Mouse (Mus musculus) midbrain, embryonic 14.5 days (tissue): ENCODE data around the gene Cyp26b1. TPM values are rescaled to one million over a fixed set of nuclear protein-coding genes. Genes with fewer than 3 reads are reported as not detected.

ENCODE experiments used
- ATAC-seq: fragments of 200-750 bp; cut with Nextera tagmentation; 2 replicates; pipeline ENCODE4 v1.8.0; 2017; ENCODE audit warnings: moderate number of reproducible peaks, moderate library complexity; ENCODE audit not compliant: low FRiP score, low TSS enrichment
- DNase-seq: peaks from one replicate; pipeline ENCODE4 v3.0.0-alpha.2; 2015
- H3K27ac ChIP-seq: fragments of 300-500 bp; sonication (generic); replicated peaks from 2 replicates; pipeline ENCODE4 v1.5.1; 2014; ENCODE audit warnings: mild to moderate bottlenecking, low read depth, low read length, moderate library complexity
- H3K27me3 ChIP-seq: fragments of 300-500 bp; sonication (generic); 2 replicates; pipeline ENCODE4 v1.6.1; 2014; ENCODE audit warnings: low read length, control low read depth, mixed read lengths; ENCODE audit not compliant: control insufficient read depth, insufficient read depth
- H3K36me3 ChIP-seq: fragments of 300-500 bp; sonication (generic); 2 replicates; pipeline ENCODE4 v1.6.1; 2014; ENCODE audit warnings: low read length, control low read depth; ENCODE audit not compliant: control insufficient read depth, insufficient read depth
- H3K4me1 ChIP-seq: fragments of 300-500 bp; sonication (generic); 2 replicates; pipeline ENCODE4 v1.6.1; 2014; ENCODE audit warnings: mild to moderate bottlenecking, antibody characterized with exemption, low read length, control low read depth; ENCODE audit not compliant: control insufficient read depth, insufficient read depth
- H3K4me2 ChIP-seq: fragments of 300-500 bp; sonication (generic); 2 replicates; pipeline ENCODE4 v1.6.1; 2014; ENCODE audit warnings: mild to moderate bottlenecking, low read length, moderate library complexity
- H3K4me3 ChIP-seq: fragments of 300-500 bp; sonication (generic); replicated peaks from 2 replicates; pipeline ENCODE4 v1.5.1; 2014; ENCODE audit warnings: low read depth, low read length
- H3K9ac ChIP-seq: fragments of 300-500 bp; sonication (generic); replicated peaks from 2 replicates; pipeline ENCODE4 v1.6.1; 2014; ENCODE audit warnings: mild to moderate bottlenecking, low read length, moderate library complexity
- H3K9me3 ChIP-seq: fragments of 300-500 bp; sonication (generic); 2 replicates; pipeline ENCODE4 v1.6.1; 2016; ENCODE audit warnings: low read length, control low read depth, mixed read lengths; ENCODE audit not compliant: control insufficient read depth
- WGBS: fragments of 180-500 bp; shearing (Covaris S2); extraction: QIAGEN DNeasy Blood & Tissue Kit; methylation state at CpG from one replicate; pipeline ENCODE4 v1.1.7; 2014; 5-methylcytosine and 5-hydroxymethylcytosine counted together
- polyA plus RNA-seq: library from polyadenylated mRNA; unstranded; fragments of >200 nt; fragmentation: Nextera tagmentation; extraction: Ambion mirVana; gene quantifications from 2 replicates; pipeline ENCODE4 v1.2.1, GENCODE M21; 2014

The Cyp26b1 gene
- polyA plus RNA-seq, 1 experiment from 2014 or later, result 21.9 TPM

DNA sequence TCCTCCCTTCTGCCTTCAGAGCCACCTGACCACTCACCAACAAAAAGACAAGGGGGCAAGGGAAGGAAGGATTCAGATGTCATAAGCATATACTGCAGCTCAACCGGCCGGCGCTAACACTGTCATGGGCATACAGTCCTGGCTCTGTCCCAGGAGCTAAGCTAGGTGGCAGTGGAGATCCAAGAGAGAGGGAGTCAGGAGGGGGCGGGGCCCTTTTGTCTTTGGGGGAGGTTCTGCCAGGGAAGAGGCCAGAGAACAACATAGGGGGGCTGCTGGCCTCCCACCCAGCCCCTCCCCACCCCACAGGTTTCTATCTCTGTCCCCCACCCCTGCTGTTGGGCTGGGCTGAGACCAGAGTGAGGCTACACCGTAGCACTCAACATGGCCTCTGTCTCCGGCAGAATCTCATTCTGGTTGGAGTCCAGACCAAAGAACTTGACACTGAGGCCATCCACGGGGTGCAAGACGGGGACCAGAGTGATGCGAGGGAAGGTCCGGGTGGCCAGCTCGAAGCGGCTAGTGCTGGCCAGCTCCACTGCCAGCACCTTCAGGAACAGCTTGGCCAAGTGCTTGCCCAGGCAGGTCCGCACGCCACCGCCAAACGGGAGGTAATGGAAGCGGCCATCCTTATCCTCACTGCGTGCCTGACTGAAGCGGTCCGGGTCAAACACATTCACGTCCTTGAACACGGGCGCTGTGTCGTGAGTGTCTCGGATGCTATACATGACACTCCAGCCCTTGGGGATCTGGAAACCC, 19.6 kb downstream of the Cyp26b1 start:
- peak overlapping the region; percentile 44 for H3K4me2 ChIP-seq
- peak; percentile 79 for DNase-seq
- ATAC-seq, result peak; percentile 69
- peaks cover 9% of the 10 kb centered on the region for H3K4me1 ChIP-seq
- no peaks in the 10 kb centered on the region for H3K36me3 ChIP-seq
- no peaks in the 10 kb centered on the region for H3K9me3 ChIP-seq
- no peak overlapping the region for H3K27ac ChIP-seq
- peak overlapping the region; percentile 10; the same call in 1 of the 2 replicates for H3K4me3 ChIP-seq
- no peaks in the 10 kb centered on the region; the same call in none of the 2 replicates for H3K27me3 ChIP-seq
- 37% methylated on average over 25 of the region's 25 CpGs for whole genome bisulfite sequencing
- H3K9ac ChIP-seq, result no peak overlapping the region

DNA sequence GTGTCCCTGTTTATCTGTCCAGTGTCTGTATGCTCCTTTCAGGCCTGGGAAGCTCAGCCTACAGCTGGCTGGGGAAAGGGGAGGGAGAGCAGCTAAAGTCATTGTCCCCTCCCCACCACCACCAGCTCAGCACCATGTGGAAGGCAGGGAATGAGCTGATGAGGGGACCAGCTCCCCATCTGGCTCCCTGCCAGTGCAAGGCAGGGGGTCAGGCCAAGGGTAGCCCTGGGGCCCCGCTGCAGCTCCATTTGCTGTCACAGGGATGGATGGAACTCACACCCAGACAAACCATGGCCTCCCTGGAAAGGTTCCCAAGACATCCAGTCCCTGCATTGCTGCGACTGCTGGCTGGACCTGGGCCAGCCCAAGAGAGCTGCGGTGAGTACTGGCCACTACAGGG, 23.7 kb downstream of the Cyp26b1 start:
- no peak overlapping the region for H3K4me2 ChIP-seq
- H3K4me3 ChIP-seq, result no peak overlapping the region
- peak; percentile 32 for DNase-seq
- no peak overlapping the region for H3K27ac ChIP-seq
- no peak overlapping the region for H3K9ac ChIP-seq
- WGBS, result 60% methylated on average over 3 of the region's 3 CpGs
- no peaks in the 10 kb centered on the region for H3K36me3 ChIP-seq
- H3K4me1 ChIP-seq, result peaks cover 9% of the 10 kb centered on the region
- ATAC-seq, result no peak
- no peaks in the 10 kb centered on the region for H3K9me3 ChIP-seq
- H3K27me3 ChIP-seq, result no peaks in the 10 kb centered on the region; the same call in 1 of the 2 replicates

- no peak overlapping the region for H3K4me3 ChIP-seq
- H3K9ac ChIP-seq, result no peak overlapping the region
- peaks cover 9% of the 10 kb centered on the region for H3K4me1 ChIP-seq
- ATAC-seq, result no peak
- no peak for DNase-seq
- H3K27me3 ChIP-seq, result no peaks in the 10 kb centered on the region; the same call in 1 of the 2 replicates
- H3K4me2 ChIP-seq, result no peak overlapping the region
- H3K36me3 ChIP-seq, result no peaks in the 10 kb centered on the region
- no peaks in the 10 kb centered on the region for H3K9me3 ChIP-seq
- no peak overlapping the region for H3K27ac ChIP-seq
These were observed 24.1 kb downstream of the Cyp26b1 start for GRCm38 (mm10) chr6:84569590-84569989.

DNA sequence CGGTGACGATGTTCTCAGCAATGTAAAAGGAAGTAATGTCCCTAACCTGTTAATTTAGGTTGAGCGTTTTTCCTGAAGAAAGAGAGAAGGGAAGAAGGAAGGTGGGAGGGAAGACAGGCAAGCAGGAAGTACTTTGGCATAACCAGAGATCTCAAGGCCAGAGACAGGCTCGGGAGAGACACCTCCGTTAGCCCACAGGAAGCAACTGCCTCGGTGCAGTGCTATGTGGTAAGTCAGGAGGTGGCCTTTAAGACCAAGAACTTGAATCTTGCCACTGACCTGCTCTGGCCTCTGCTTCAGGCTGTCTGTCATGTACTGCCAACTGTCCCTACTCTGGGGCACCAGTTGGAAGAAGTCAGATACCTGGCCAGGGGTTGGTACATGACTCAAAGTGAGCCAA, 24.8 kb downstream of the Cyp26b1 start:
- H3K27me3 ChIP-seq, result no peaks in the 10 kb centered on the region
- H3K9me3 ChIP-seq, result no peaks in the 10 kb centered on the region
- H3K9ac ChIP-seq, result no peak overlapping the region
- no peak overlapping the region for H3K4me2 ChIP-seq
- no peak overlapping the region for H3K27ac ChIP-seq
- DNase-seq, result no peak
- WGBS, result 82% methylated on average over 6 of the region's 6 CpGs
- no peaks in the 10 kb centered on the region for H3K36me3 ChIP-seq
- no peak overlapping the region for H3K4me3 ChIP-seq
- ATAC-seq, result no peak
- H3K4me1 ChIP-seq, result peaks cover 9% of the 10 kb centered on the region

DNA sequence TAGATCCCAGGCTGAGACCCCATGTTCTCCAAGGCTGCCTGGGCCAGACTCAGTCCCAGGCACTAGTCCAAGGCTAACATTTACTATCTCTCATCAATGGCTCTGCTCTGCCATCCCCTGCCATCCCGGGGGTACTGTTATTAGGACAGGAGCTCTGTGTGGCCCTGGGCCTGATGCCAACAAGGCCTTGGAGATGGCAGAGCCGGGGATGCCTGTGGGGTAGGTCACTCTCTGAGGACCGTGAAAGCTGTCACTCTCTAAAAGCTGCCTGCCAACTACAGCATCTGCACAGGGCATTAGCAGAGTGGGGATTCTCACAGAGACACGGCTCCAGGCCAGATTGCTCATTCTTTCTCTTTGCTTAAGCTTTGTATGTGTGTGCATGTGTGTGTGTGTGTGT, 26.0 kb downstream of the Cyp26b1 start:
- no peak overlapping the region for H3K4me3 ChIP-seq
- H3K4me2 ChIP-seq, result no peak overlapping the region
- peaks cover 9% of the 10 kb centered on the region for H3K4me1 ChIP-seq
- H3K9ac ChIP-seq, result no peak overlapping the region
- peak; percentile 65 for DNase-seq
- no peaks in the 10 kb centered on the region for H3K36me3 ChIP-seq
- no peaks in the 10 kb centered on the region for H3K9me3 ChIP-seq
- 0 out of 2 replicates have a peak, but pooled peaks have one; percentile 15 for ATAC-seq
- 55% methylated on average over 4 of the region's 4 CpGs for WGBS
- no peaks in the 10 kb centered on the region for H3K27me3 ChIP-seq
- no peak overlapping the region for H3K27ac ChIP-seq

DNA sequence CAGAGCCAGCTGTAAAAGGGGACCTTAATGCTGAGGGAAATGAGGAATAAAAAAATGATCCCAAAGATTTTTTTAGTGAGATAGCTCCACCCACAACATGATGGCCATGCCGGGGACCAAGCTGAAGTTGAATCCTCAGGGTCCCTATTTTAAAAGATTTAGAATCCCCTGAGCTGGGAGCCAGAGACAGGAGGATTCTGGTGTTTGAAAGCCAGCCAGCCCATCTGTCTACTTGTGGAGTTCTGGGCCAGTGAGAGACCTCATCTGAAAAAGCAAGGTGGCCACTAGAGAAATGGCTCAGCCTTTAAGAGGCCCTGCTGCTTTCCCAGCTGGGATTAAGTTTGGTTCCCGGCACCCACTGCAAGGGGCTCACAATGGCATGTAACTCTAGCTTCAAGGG, 26.9 kb downstream of the Cyp26b1 start:
- Histone ChIP-seq H3K27me3 (no peaks in the 10 kb centered on the region), H3K4me2 (no peak overlapping the region), H3K4me1 (peaks cover 9% of the 10 kb centered on the region), H3K36me3 (no peaks in the 10 kb centered on the region), H3K9me3 (no peaks in the 10 kb centered on the region), H3K9ac (no peak overlapping the region), H3K4me3 (no peak overlapping the region), H3K27ac (no peak overlapping the region)
- ATAC-seq, result no peak
- 54% methylated on average over 2 of the region's 2 CpGs for WGBS
- DNase-seq, result no peak

- no peak for DNase-seq
- Histone ChIP-seq H3K27ac (no peak overlapping the region), H3K4me3 (no peak overlapping the region), H3K4me1 (peaks cover 7% of the 10 kb centered on the region), H3K4me2 (no peak overlapping the region), H3K9me3 (no peaks in the 10 kb centered on the region), H3K9ac (no peak overlapping the region), H3K27me3 (no peaks in the 10 kb centered on the region), H3K36me3 (no peaks in the 10 kb centered on the region)
- ATAC-seq, result no peak
- WGBS, result 78% methylated on average over 5 of the region's 5 CpGs
These were observed 28.5 kb downstream of the Cyp26b1 start for GRCm38 (mm10) chr6:84565245-84565644.

GRCm38 (mm10) chr6:84562948-84563347, 30.8 kb downstream of the Cyp26b1 start:
- no peaks in the 10 kb centered on the region for H3K36me3 ChIP-seq
- no peaks in the 10 kb centered on the region for H3K9me3 ChIP-seq
- no peak for ATAC-seq
- 71% methylated on average over 4 of the region's 4 CpGs for WGBS
- no peak for DNase-seq
- no peak overlapping the region for H3K4me3 ChIP-seq
- no peak overlapping the region for H3K9ac ChIP-seq
- H3K4me2 ChIP-seq, result no peak overlapping the region
- no peak overlapping the region for H3K27ac ChIP-seq
- H3K4me1 ChIP-seq, result no peaks in the 10 kb centered on the region
- no peaks in the 10 kb centered on the region for H3K27me3 ChIP-seq

DNA sequence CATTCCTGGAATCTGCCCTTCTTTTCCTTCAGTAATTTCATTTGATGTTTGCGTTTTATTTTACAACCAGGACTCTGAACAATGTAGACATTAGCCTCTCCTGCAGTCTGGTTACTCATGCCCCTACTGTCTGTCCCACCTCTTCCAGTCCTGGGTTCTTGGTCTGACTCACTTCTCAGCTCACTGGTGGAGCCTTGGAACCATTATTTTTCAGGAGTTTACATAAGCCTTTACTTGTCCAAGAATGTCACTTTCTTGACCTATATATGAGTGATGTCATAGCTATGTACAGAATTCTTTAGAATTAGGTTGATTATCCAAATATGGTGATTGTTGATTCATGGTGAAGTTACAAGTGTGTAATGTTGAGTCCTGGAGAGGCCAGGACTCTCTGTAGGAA, 32.5 kb downstream of the Cyp26b1 start:
- no peaks in the 10 kb centered on the region for H3K4me1 ChIP-seq
- no peak overlapping the region for H3K4me2 ChIP-seq
- H3K9me3 ChIP-seq, result no peaks in the 10 kb centered on the region
- 92% methylated on average over 1 of the region's 1 CpGs for WGBS
- H3K27ac ChIP-seq, result no peak overlapping the region
- DNase-seq (no peak), ATAC-seq (no peak)
- no peak overlapping the region for H3K4me3 ChIP-seq
- no peaks in the 10 kb centered on the region for H3K27me3 ChIP-seq
- no peak overlapping the region for H3K9ac ChIP-seq
- no peaks in the 10 kb centered on the region for H3K36me3 ChIP-seq
